Mouse (Mus musculus) embryo, embryonic 9.5 days (tissue): ENCODE results near the gene Cela3b.
A peak's percentile ranks its signal among the peaks of the same experiment; 100 is the strongest.

ENCODE experiments used
- DNase-seq: peaks from one replicate; pipeline ENCODE4 v3.0.0-alpha.2; 2017; ENCODE audit errors: extremely low spot score

Cela3b gene

GRCm38 (mm10) chr4:137375314-137376278, 54.7 kb downstream of the Cela3b start:
- DNase-seq = peak; percentile 47

- DNase-seq = no peak
Measured at GRCm38 (mm10) chr4:137373711-137374110, 56.6 kb downstream of the Cela3b start.

- no peak for DNase-seq
Measured at GRCm38 (mm10) chr4:137371596-137372523, 58.5 kb downstream of the Cela3b start.
